Mouse (Mus musculus) bone marrow, adult 2 months (tissue): ENCODE data around the gene Aoc2. TPM values are rescaled to one million over a fixed set of nuclear protein-coding genes. Genes with fewer than 3 reads are reported as not detected.
"Not testable (repeated sequence)": the region's sequence is repeated elsewhere in the genome, so short reads cannot be mapped to it uniquely, and the experiment has no call there.

Experiments used
- H3K27ac ChIP-seq: fragments of 200-500 bp; 2 replicates; pipeline ENCODE4 v1.5.1; 2012; ENCODE audit warnings: low read depth, mild to moderate bottlenecking, control low read depth, inconsistent platforms, low read length; ENCODE audit not compliant: control insufficient read depth, poor library complexity, insufficient read depth
- H3K4me1 ChIP-seq: fragments of 200-500 bp; 2 replicates; pipeline ENCODE4 v1.6.1; 2011; ENCODE audit warnings: low read length; ENCODE audit not compliant: control insufficient read depth, insufficient read depth
- H3K4me3 ChIP-seq: fragments of 200-500 bp; replicated peaks from 2 replicates; pipeline ENCODE3; 2011; ENCODE audit warnings: mild to moderate bottlenecking, low read depth, low read length, control low read depth; ENCODE audit not compliant: control insufficient read depth
- CTCF ChIP-seq: fragments of 200-500 bp; IDR thresholded peaks from 2 replicates; pipeline ENCODE4 v1.5.1; 2011; ENCODE audit warnings: low read length, control low read depth; ENCODE audit not compliant: control insufficient read depth, insufficient read depth
- POLR2A ChIP-seq: fragments of 200-500 bp; IDR thresholded peaks from 2 replicates; pipeline ENCODE4 v1.6.1; 2011; ENCODE audit warnings: low read depth, mild to moderate bottlenecking, control low read depth, low read length, borderline replicate concordance; ENCODE audit not compliant: control insufficient read depth
- WGBS: fragments of 180-500 bp; shearing (Covaris S2); methylation state at CpG from one replicate; pipeline ENCODE4 v1.1.7; 2018; 5-methylcytosine and 5-hydroxymethylcytosine counted together
- polyA plus RNA-seq: library from polyadenylated mRNA; stranded (reverse); fragments of >200 nt; gene quantifications from 2 replicates; pipeline ENCODE4 v1.2.4, GENCODE M21; 2011; ENCODE audit warnings: low replicate concordance; ENCODE audit not compliant: missing spikeins, insufficient read depth, insufficient read length

Gene Aoc2
- polyA plus RNA-seq, 1 experiment: 12.4 TPM

- WGBS: 17% methylated on average over 3 of the region's 3 CpGs
- TF ChIP-seq POLR2A (no peak), CTCF (no peak)
- Histone ChIP-seq H3K27ac (no peak overlapping the region), H3K4me3 (no peak overlapping the region), H3K4me1 (peaks cover 2% of the 10 kb centered on the region; the same call in 1 of the 2 replicates)
Measured at GRCm38 (mm10) chr11:101357505-101358182, 32.8 kb downstream of the Aoc2 start.

- no peak for TF ChIP-seq CTCF
- no peak for TF ChIP-seq POLR2A
- no peak overlapping the region for H3K4me3 ChIP-seq
- WGBS: 82% methylated on average over 9 of the region's 9 CpGs
- H3K4me1 ChIP-seq: peaks cover 2% of the 10 kb centered on the region; the same call in 1 of the 2 replicates
- no peak overlapping the region for H3K27ac ChIP-seq
Measured at GRCm38 (mm10) chr11:101359776-101360175, 34.9 kb downstream of the Aoc2 start.

- TF ChIP-seq CTCF (no peak), POLR2A (no peak)
- WGBS: 25% methylated on average over 3 of the region's 3 CpGs
- H3K4me3 ChIP-seq: no peak overlapping the region
- peaks cover 2% of the 10 kb centered on the region; the same call in 1 of the 2 replicates for H3K4me1 ChIP-seq
- H3K27ac ChIP-seq: no peak overlapping the region
Measured at GRCm38 (mm10) chr11:101360651-101361113, 35.8 kb downstream of the Aoc2 start.

- TF ChIP-seq CTCF: no peak
- no peak for TF ChIP-seq POLR2A
- no peak overlapping the region; the same call in 1 of the 2 replicates for H3K27ac ChIP-seq
Measured at GRCm38 (mm10) chr11:101364531-101364931, 39.7 kb downstream of the Aoc2 start.

GRCm38 (mm10) chr11:101367326-101367935 is 42.6 kb downstream of the Aoc2 start, which contains the start of gene G6pc:
TSS of gene G6pc (plus strand) at chr11:101367561.
- Histone ChIP-seq H3K27ac (no peak within 1 kb of the TSS), H3K4me1 (no peaks in the 10 kb centered on the region), H3K4me3 (no peak within 1 kb of the TSS)
- 87% methylated on average over 8 of the region's 8 CpGs for WGBS
- TF ChIP-seq POLR2A (no peak), CTCF (no peak)

More at GRCm38 (mm10) chr11:101364531-101364931, 39.7 kb downstream of the Aoc2 start:
- Histone ChIP-seq H3K4me1 (no peaks in the 10 kb centered on the region), H3K4me3 (no peak overlapping the region)
- WGBS: 50% methylated on average over 5 of the region's 5 CpGs

GRCm38 (mm10) chr11:101370141-101370540 is 45.3 kb downstream of the Aoc2 start:
- 70% methylated on average over 5 of the region's 5 CpGs for WGBS
- Histone ChIP-seq H3K4me3 (no peak overlapping the region), H3K27ac (no peak overlapping the region), H3K4me1 (no peaks in the 10 kb centered on the region)
- no peak for TF ChIP-seq POLR2A

- Histone ChIP-seq H3K27ac (no peak overlapping the region), H3K4me1 (no peaks in the 10 kb centered on the region), H3K4me3 (no peak overlapping the region)
- WGBS: 23% methylated on average over 7 of the region's 7 CpGs
- TF ChIP-seq CTCF (no peak), POLR2A (no peak)
Measured at GRCm38 (mm10) chr11:101374421-101374938, 49.6 kb downstream of the Aoc2 start.

- 75% methylated on average over 8 of the region's 8 CpGs for WGBS
- not testable (repeated sequence) for H3K4me1 ChIP-seq
Measured at GRCm38 (mm10) chr11:101378196-101378595, 53.3 kb downstream of the Aoc2 start.

More at GRCm38 (mm10) chr11:101378196-101378595, 53.3 kb downstream of the Aoc2 start:
- not testable (repeated sequence) for H3K27ac ChIP-seq, H3K4me3 ChIP-seq
